Mouse (Mus musculus) right cerebral cortex, adult 18-20 months (tissue): ENCODE data around the gene Lcn6.
A peak's percentile ranks its signal among the peaks of the same experiment; 100 is the strongest.
"Not testable (repeated sequence)": the region's sequence is repeated elsewhere in the genome, so short reads cannot be mapped to it uniquely, and the experiment has no call there.

ENCODE experiments used
- DNase-seq: peaks from one replicate; pipeline ENCODE4 v3.0.0; 2022; ENCODE audit warnings: mixed read lengths

The Lcn6 gene

DNA sequence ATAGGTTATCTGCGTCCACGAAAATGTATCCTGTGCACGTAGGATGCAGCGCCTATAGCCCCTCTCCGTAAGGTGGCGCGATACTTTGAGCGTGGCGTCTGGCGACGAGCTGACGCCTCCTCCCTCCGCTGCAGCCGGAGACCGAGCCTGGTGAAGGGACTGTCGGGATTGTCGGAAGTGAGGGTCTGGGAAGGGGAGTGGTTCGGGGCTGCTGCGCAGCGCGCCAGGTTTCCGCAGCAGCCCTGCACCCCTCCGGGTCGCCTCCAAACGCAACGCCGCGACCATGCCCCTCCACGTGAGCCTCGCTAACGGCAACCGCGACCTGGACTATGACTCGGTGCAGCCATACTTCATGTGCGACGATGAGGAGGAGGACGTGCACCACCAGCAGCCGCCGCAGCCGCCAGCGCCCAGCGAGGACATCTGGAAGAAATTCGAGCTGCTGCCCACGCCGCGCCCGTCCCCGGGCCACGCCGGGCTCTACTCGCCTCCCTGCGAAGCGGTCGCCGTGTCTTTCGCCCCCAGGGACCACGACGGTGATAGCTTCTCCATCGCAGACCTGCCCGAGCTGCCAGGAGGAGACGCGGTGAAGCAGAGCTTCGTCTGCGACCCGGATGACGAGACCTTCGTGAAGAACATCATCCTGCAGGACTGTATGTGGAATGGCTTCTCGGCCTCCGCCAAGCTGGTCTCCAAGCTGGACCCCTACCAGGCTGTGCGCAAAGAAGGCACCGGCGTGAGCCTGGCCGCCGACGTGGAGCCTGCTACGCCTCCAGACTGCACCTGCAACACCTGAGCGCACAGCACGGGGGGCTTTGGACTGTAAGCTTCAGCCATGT is 30.3 kb downstream of the Lcn6 start, which contains the start of gene Bmyc:
Gene Bmyc, plus strand, starts transcription at position 97 of the 839 bp plus-strand sequence.
- peak; percentile 93 for DNase-seq

DNA sequence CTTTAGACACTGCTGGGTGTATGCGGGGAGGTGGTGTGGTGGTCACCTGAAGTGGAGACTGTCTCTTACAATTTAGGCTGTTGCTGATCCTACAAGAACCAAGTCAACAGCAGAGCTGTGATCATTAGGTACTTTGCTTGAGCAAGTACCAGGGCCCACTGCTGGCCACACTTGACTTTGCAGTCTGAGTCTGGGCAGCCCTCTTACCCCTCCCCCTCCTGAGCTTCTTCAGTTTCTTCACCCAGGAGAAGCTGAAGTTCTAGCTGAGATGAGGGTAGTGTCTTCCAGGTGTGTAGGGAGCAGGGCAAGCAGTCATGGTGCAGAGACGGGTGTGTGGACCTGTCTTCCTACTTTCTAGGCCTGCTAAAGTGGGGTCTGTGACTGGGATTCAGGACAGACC is 31.5 kb downstream of the Lcn6 start:
- peak; percentile 39 for DNase-seq

DNA sequence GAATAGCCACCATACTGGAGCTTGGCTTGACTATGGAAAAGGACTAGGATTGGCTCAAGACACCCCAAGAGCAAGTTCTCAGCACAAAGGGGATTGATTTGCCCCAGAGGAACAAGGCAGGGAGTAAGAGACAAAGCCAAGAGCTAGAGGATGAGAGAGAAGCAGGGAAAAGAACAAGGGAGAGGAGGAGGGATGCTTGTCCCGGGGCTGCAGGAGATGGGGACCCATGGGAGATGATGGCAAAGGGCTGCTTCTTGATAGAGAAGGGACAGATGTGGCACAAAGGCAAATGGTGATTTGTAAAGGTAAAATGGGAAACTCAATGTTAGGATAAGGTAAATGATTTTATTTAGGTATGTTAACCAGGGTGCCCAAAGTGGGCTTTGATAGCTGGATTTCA is 32.5 kb downstream of the Lcn6 start:
- DNase-seq = not testable (repeated sequence)

- not testable (repeated sequence) for DNase-seq
Measured at GRCm38 (mm10) chr2:25709791-25710190, 33.2 kb downstream of the Lcn6 start.

GRCm38 (mm10) chr2:25711641-25712040 is 35.1 kb downstream of the Lcn6 start:
- DNase-seq = not testable (repeated sequence)

- DNase-seq = no peak
Measured at GRCm38 (mm10) chr2:25717222-25717621, 40.6 kb downstream of the Lcn6 start.
